In the genomic region with DNA sequence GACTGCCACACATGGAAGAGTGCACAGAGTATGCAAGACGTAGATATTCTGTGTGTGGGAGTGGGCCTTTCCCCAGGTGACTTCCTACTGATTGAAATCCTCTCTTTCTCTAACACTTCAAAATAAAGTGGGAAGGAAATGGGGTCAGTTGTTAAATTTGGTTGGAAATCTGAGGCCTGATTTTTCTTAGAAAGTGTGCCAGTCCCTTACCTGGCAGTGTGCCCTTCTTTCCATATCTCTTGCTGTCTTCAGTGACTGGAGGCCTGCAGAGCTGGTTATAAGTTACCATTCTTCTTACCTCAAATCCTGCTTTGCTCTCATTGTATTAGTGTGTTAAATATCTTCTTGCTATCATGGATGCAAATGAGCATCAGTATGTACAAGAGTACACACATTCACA, we compare ENCODE assay signal across 21 mouse cellular contexts.
DNase-seq lines count a peak whose midpoint lies in the region; ATAC-seq and TF ChIP-seq lines count a peak whose summit lies in the region.
"Had no signal": no experiment of that assay in that cellular context is flagged by ENCODE, and none has a peak within 500 bp of the region (broad histone marks: within the 10 kb centered on the region; RNA-seq: fewer than 3 reads in every experiment).

No protein-coding gene starts in this region.

- no peak overlapping the region for H3K9ac ChIP-seq in forebrain, embryonic 12.5 days
- H3K9ac ChIP-seq in forebrain, embryonic 11.5 days (ENCODE audit: low read length) = no peak overlapping the region
- no peak overlapping the region for H3K9ac ChIP-seq in liver, adult 2 months (ENCODE audit: low read depth, low read length)
- no peak overlapping the region for H3K9ac ChIP-seq in forebrain, embryonic 13.5 days
- H3K9ac ChIP-seq in liver, embryonic 15.5 days = no peak overlapping the region
- no peak overlapping the region for H3K9ac ChIP-seq in intestine, embryonic 16.5 days (ENCODE audit: low read depth, low read length)
- H3K9ac ChIP-seq: embryonic facial prominence, embryonic 15.5 days; heart, embryonic 13.5 days; hindbrain, embryonic 15.5 days; intestine, embryonic 15.5 days; limb, embryonic 15.5 days; neural tube, embryonic 13.5 days had no signal

- H3K4me1 ChIP-seq in forebrain, embryonic 12.5 days = peaks cover 41% of the 10 kb centered on the region
- H3K4me1 ChIP-seq in forebrain, embryonic 11.5 days (replicated peaks; ENCODE audit: control insufficient read depth, insufficient read depth, low read length) = peaks cover 9% of the 10 kb centered on the region; the same call in 1 of the 2 replicates
- peaks cover 18% of the 10 kb centered on the region for H3K4me1 ChIP-seq in liver, adult 2 months (ENCODE audit: control insufficient read depth, insufficient read depth, low read length)
- H3K4me1 ChIP-seq in forebrain, embryonic 13.5 days = peaks cover 56% of the 10 kb centered on the region
- H3K4me1 ChIP-seq in liver, embryonic 15.5 days (replicated peaks) = peaks cover 49% of the 10 kb centered on the region
- peaks cover 10% of the 10 kb centered on the region for H3K4me1 ChIP-seq in intestine, embryonic 16.5 days (ENCODE audit: control insufficient read depth, insufficient read depth, low read length)
- H3K4me1 ChIP-seq: intestine, embryonic 15.5 days had no signal

- H3K4me2 ChIP-seq in forebrain, embryonic 12.5 days = no peak overlapping the region
- H3K4me2 ChIP-seq in forebrain, embryonic 11.5 days (ENCODE audit: low read depth, low read length, severe bottlenecking) = no peak overlapping the region
- no peak overlapping the region for H3K4me2 ChIP-seq in forebrain, embryonic 13.5 days
- no peak overlapping the region for H3K4me2 ChIP-seq in liver, embryonic 15.5 days
- H3K4me2 ChIP-seq in intestine, embryonic 16.5 days (ENCODE audit: low read depth, low read length) = no peak overlapping the region
- H3K4me2 ChIP-seq: embryonic facial prominence, embryonic 15.5 days; heart, embryonic 13.5 days; hindbrain, embryonic 15.5 days; intestine, embryonic 15.5 days; limb, embryonic 15.5 days; midbrain, embryonic 11.5 days; neural tube, embryonic 13.5 days had no signal

- H3K79me2 ChIP-seq in liver, adult 2 months (ENCODE audit: control insufficient read depth, insufficient read depth, low read length) = no peaks in the 10 kb centered on the region

- H3K27me3 ChIP-seq in forebrain, embryonic 12.5 days = no peaks in the 10 kb centered on the region
- no peaks in the 10 kb centered on the region for H3K27me3 ChIP-seq in forebrain, embryonic 11.5 days (ENCODE audit: control insufficient read depth, insufficient read depth, low read length)
- H3K27me3 ChIP-seq in liver, adult 2 months (ENCODE audit: control insufficient read depth, insufficient read depth, low read length) = no peaks in the 10 kb centered on the region
- no peaks in the 10 kb centered on the region for H3K27me3 ChIP-seq in forebrain, embryonic 13.5 days
- H3K27me3 ChIP-seq in liver, embryonic 15.5 days = no peaks in the 10 kb centered on the region
- H3K27me3 ChIP-seq in intestine, embryonic 16.5 days (replicated peaks; ENCODE audit: control insufficient read depth, insufficient read depth, low read length) = no peaks in the 10 kb centered on the region
- H3K27me3 ChIP-seq: embryonic facial prominence, embryonic 15.5 days; heart, embryonic 13.5 days; hindbrain, embryonic 15.5 days; intestine, embryonic 15.5 days; limb, embryonic 15.5 days; neural tube, embryonic 13.5 days had no signal

- no peak for TF ChIP-seq CTCF in liver, adult 2 months (IDR thresholded peaks at IDR 0.05; ENCODE audit: low read depth, low read length)

- ATAC-seq in forebrain, embryonic 12.5 days (ENCODE audit: low FRiP score) = no peak
- no peak for ATAC-seq in forebrain, embryonic 11.5 days (replicated peaks; ENCODE audit: low FRiP score)
- ATAC-seq in forebrain, embryonic 13.5 days = no peak
- ATAC-seq in liver, embryonic 15.5 days (ENCODE audit: insufficient read depth) = no peak
- no peak for ATAC-seq in intestine, embryonic 16.5 days
- ATAC-seq: intestine, embryonic 15.5 days had no signal

- no peak overlapping the region for H3K4me3 ChIP-seq in forebrain, embryonic 12.5 days (replicated peaks)
- no peak overlapping the region for H3K4me3 ChIP-seq in forebrain, embryonic 11.5 days (ENCODE audit: low read depth, low read length)
- H3K4me3 ChIP-seq in liver, adult 2 months (ENCODE audit: insufficient read depth, low read depth, low read length) = no peak overlapping the region
- H3K4me3 ChIP-seq in forebrain, embryonic 13.5 days = no peak overlapping the region
- no peak overlapping the region for H3K4me3 ChIP-seq in liver, embryonic 15.5 days (replicated peaks)
- H3K4me3 ChIP-seq in intestine, embryonic 16.5 days (ENCODE audit: low read length) = no peak overlapping the region
- H3K4me3 ChIP-seq: embryonic facial prominence, embryonic 15.5 days; heart, embryonic 13.5 days; hindbrain, embryonic 15.5 days; intestine, embryonic 15.5 days; limb, embryonic 15.5 days; myocyte; neural tube, embryonic 13.5 days had no signal

- DNase-seq in forebrain, embryonic 11.5 days (ENCODE audit: low spot score) = no peak
- DNase-seq in liver, adult 2 months (ENCODE audit: extremely low read depth, low read depth, low spot score) = peak; percentile 55
- DNase-seq in liver = no peak
- no peak for DNase-seq in right cerebral cortex, adult 2 months (ENCODE audit: low spot score in 2 of 2)
- DNase-seq: cerebellum, adult 9-10 months; gastrocnemius, postnatal 25 days; left cerebral cortex, postnatal 4 days; right cerebral cortex, postnatal 4 days; thymus, postnatal 14 days had no signal

- H3K27ac ChIP-seq in forebrain, embryonic 12.5 days = peak overlapping the region; percentile 68; the same call in 1 of the 2 replicates
- no peak overlapping the region for H3K27ac ChIP-seq in forebrain, embryonic 11.5 days (ENCODE audit: low read depth, low read length)
- H3K27ac ChIP-seq in liver, adult 2 months (replicated peaks; ENCODE audit: insufficient read depth, low read depth, low read length) = peak overlapping the region; percentile 58
- peak overlapping the region; percentile 72 for H3K27ac ChIP-seq in forebrain, embryonic 13.5 days
- H3K27ac ChIP-seq in liver, embryonic 15.5 days (replicated peaks) = 0 out of 2 replicates have a peak overlapping the region, but pooled peaks have one; percentile 41
- no peak overlapping the region for H3K27ac ChIP-seq in intestine, embryonic 16.5 days (ENCODE audit: low read length)
- H3K27ac ChIP-seq: embryonic facial prominence, embryonic 15.5 days; heart, embryonic 13.5 days; hindbrain, embryonic 15.5 days; intestine, embryonic 15.5 days; limb, embryonic 15.5 days; neural tube, embryonic 13.5 days had no signal

- H3K36me3 ChIP-seq in forebrain, embryonic 12.5 days (replicated peaks) = no peaks in the 10 kb centered on the region
- no peaks in the 10 kb centered on the region for H3K36me3 ChIP-seq in forebrain, embryonic 11.5 days (ENCODE audit: control insufficient read depth, insufficient read depth, low read length)
- H3K36me3 ChIP-seq in liver, adult 2 months (ENCODE audit: control insufficient read depth, insufficient read depth, low read length) = no peaks in the 10 kb centered on the region
- no peaks in the 10 kb centered on the region for H3K36me3 ChIP-seq in forebrain, embryonic 13.5 days (ENCODE audit: poor library complexity, severe bottlenecking)
- no peaks in the 10 kb centered on the region for H3K36me3 ChIP-seq in liver, embryonic 15.5 days (replicated peaks)
- H3K36me3 ChIP-seq in intestine, embryonic 16.5 days (ENCODE audit: control insufficient read depth, insufficient read depth, low read length) = no peaks in the 10 kb centered on the region
- H3K36me3 ChIP-seq: embryonic facial prominence, embryonic 15.5 days; heart, embryonic 13.5 days; hindbrain, embryonic 15.5 days; intestine, embryonic 15.5 days; limb, embryonic 15.5 days; neural tube, embryonic 13.5 days had no signal

- no peaks in the 10 kb centered on the region for H3K9me3 ChIP-seq in forebrain, embryonic 12.5 days
- H3K9me3 ChIP-seq in forebrain, embryonic 11.5 days (ENCODE audit: control insufficient read depth, low read length) = no peaks in the 10 kb centered on the region
- no peaks in the 10 kb centered on the region for H3K9me3 ChIP-seq in forebrain, embryonic 13.5 days (replicated peaks)
- H3K9me3 ChIP-seq in liver, embryonic 15.5 days (replicated peaks) = no peaks in the 10 kb centered on the region
- H3K9me3 ChIP-seq in intestine, embryonic 16.5 days (ENCODE audit: control insufficient read depth, low read length) = no peaks in the 10 kb centered on the region
- H3K9me3 ChIP-seq: embryonic facial prominence, embryonic 15.5 days; heart, embryonic 13.5 days; hindbrain, embryonic 15.5 days; intestine, embryonic 15.5 days; limb, embryonic 15.5 days; neural tube, embryonic 13.5 days had no signal

- no peak for TF ChIP-seq POLR2A in liver, adult 2 months (IDR thresholded peaks at IDR 0.05; ENCODE audit: extremely low read depth, insufficient read depth, low read length)

- WGBS in forebrain, embryonic 12.5 days = 97% methylated on average over 1 of the region's 1 CpGs
- WGBS in forebrain, embryonic 11.5 days = 90% methylated on average over 1 of the region's 1 CpGs
- WGBS in liver, adult 2 months = 21% methylated on average over 1 of the region's 1 CpGs
- 94% methylated on average over 1 of the region's 1 CpGs for WGBS in forebrain, embryonic 13.5 days
- WGBS in liver, embryonic 15.5 days (ENCODE audit: insufficient replicate concordance) = 70% methylated on average over 1 of the region's 1 CpGs
- 63% methylated on average over 1 of the region's 1 CpGs for WGBS in intestine, embryonic 16.5 days

Comparison
In these comparisons a context has a peak if more than half of its experiments do, and no peak if none do; other contexts are left out.
1. H3K27ac ChIP-seq: peak in forebrain, embryonic 12.5 days (single experiment), liver, adult 2 months (single experiment), forebrain, embryonic 13.5 days (single experiment) and liver, embryonic 15.5 days (single experiment); none in forebrain, embryonic 11.5 days (single experiment) and intestine, embryonic 16.5 days (single experiment).